Mouse (Mus musculus) urinary bladder, postnatal 14 days (tissue): Measurements from ENCODE around the gene Ankrd6.

Experiments
- DNase-seq: peaks from one replicate; pipeline ENCODE4 v3.0.0; 2021; ENCODE audit warnings: low spot score

Gene Ankrd6

DNA sequence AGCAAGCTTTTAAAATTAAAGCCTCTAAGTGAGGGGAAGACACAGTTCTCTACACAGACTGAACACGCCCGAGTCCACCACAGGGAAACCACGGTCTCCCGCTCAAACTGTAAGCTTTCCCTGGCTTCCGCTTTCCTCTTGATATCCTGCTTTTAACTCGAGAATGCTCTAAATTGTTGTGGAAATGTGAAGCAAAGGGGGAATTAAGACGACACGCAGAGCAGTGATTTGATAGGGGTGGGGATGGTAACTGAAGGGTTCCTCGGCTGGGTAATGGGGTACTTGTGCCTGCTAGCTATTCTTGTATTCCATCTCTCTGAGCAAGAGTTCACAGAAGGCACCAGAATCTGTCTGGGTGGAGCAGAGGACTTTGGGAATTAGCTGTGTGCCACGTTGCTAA, 1.9 kb downstream of the Ankrd6 start:
- no peak for DNase-seq

DNA sequence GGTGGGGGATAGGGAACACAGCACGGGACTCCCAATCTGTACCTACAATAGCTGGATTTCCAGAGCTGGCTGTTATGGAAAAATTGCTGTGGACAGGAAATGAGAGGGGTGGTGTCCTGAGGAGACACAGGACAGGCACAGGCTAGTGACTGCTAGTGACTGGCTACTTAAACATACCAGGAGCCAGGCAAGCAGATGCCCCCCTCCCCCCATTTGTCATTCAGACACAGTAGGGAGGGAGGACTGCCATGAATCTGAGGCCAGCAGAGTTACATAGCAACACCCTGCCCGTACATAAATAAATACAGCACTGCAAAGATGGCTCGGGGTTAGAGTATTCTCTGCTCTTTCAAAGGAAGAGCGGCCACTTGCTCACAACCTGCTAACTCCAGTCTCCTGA, 3.0 kb downstream of the Ankrd6 start:
- DNase-seq: no peak

DNA sequence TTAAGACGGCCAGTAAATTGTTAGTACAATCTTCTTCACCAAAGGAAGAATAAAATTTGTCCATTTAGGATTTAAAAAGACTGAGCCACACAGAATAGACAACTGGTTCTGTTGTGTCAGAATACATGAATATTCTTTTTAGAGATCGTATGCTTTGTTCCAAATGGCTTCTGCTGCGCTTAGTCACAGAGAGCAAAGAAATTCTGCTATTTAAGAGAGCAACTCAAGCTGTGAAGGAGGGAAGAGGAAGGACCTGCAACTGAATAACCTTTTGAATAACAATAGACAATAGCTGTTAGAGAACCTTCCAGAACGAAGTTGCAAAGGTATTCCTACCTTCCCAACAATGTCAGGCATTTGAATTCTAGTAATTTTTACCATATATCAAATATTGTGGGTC, 9.7 kb downstream of the Ankrd6 start:
- no peak for DNase-seq

DNA sequence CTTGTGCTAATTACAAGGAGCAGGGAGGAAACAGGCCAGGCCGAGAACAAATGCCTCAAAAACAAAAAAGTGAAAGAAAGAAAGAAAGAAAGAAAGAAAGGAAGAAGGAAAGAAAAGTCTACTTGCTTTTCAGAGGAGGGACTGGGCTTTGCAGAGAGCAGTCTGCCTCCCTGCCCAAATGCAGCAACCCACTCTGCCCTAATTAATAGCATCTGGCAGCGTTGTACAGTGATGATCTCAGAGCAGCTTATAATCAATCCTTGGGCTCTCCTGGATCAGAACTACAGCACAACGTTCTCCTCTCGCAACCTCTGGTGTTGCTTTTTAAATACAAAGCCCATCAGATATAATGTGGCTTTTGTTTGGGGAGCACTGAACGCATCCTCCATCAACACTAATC, 10.7 kb downstream of the Ankrd6 start:
- DNase-seq: no peak

DNA sequence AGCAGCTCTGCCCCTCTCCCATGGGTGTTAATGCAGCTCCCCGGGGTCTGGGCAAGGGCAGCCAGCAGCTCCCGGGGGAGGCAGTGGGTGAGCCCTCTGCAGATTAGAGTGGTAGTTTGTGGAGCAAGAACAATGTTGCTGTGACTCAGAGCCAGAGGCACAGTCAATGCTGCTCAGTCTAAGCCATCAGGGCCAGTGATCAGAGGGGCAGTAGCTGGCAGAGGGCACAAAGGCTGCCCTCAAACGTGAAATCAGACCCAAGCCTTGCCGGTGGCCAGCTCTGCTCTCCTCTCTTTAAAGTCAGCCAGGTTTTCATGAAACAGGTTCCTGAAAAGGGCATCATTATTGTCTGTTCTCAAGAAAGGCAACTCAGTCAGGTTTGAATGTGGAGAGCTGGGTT, 11.1 kb downstream of the Ankrd6 start:
- DNase-seq: no peak

DNA sequence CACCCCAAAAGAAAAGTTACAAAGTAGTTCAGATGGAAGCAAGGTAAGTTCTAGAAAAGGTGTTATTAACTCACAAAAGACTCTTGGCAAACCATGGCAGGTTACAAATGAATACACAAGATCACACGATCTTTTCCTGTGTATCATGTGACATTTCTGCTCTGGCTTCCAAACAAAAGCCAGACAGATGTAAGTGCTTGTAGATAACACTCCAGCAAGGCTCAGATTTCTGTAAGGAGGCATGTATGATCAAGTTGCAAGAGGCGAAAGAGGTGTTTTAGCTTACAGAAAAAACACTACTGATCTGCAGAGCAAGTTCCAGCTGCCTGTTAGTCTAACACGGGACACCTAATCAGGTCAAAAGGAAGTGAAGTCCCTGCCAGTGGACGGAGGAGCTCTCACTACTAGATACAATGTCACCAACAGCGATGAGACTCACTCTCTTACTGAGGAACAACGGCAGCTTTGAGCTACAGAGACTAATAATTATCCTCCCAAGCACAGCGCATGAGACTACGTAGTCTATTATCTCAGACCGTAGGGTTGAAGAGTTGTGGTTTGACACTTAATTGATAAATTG, 13.8 kb downstream of the Ankrd6 start:
- no peak for DNase-seq

- DNase-seq: no peak
These were observed 18.6 kb downstream of the Ankrd6 start for GRCm38 (mm10) chr4:32932056-32932455.

DNA sequence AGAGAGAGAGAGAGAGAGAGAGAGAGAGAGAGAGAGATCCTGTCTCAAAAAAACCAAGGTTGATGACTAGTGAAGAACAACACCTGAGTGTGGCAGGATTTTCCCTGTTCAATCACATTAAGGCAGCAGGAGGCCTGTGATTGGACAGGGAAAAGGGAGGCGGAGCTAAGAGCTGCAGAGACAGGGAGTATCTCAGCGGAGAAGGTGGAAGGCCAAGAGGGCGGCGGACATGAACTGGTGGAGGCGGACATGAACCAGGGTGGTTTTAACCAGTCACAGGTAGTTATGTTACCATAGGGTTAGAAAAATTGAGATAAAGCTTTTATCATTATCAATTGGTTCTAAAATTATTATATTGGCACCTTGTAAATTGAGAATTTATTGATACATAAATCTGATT, 20.9 kb downstream of the Ankrd6 start:
- DNase-seq: no peak

- no peak for DNase-seq
These were observed 21.8 kb downstream of the Ankrd6 start for GRCm38 (mm10) chr4:32928692-32929448.

- DNase-seq: no peak
These were observed 26.7 kb downstream of the Ankrd6 start for GRCm38 (mm10) chr4:32923891-32924294.

- DNase-seq: no peak
These were observed 27.2 kb downstream of the Ankrd6 start for GRCm38 (mm10) chr4:32923436-32923835.

DNA sequence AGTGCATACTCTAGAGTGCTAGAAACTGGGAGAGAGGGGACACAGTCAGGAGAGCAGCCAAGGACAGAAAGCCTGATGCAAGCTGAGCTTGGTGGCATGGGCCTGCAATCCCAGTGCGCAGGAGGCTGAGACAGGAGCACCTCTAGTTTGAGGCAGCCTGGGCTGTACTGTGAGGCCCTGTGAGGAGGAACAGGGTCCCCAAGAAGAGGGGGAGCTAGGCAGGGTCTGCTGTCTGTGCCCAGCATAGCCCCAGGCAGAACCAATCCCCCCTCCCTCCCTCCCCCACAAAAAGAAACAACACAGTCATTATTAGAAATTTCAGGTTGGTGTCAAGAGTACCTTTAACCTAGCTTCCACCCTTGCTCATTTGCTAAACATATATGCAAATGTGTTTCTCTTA, 27.8 kb downstream of the Ankrd6 start:
- no peak for DNase-seq

DNA sequence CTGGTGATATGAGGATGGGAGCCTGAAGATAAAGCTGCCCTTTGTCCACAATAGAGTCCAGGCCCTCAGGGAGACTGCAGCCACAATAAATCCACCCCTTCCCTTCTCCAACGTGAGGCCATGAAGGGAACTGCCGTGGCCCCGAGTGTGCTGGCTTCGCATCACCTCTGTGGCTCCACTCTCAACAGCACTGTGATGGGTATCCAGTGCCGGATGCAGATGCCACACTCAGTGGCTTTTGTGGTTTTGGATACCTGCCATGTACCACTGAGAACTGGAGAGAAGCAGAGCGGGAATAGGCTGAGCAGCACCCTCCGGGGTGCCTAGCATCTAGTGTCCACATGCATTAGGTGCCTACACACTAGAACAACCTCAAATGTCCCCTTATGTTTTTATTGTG, 29.8 kb downstream of the Ankrd6 start:
- no peak for DNase-seq

GRCm38 (mm10) chr4:32918571-32918970, 32.1 kb downstream of the Ankrd6 start:
- DNase-seq: no peak

DNA sequence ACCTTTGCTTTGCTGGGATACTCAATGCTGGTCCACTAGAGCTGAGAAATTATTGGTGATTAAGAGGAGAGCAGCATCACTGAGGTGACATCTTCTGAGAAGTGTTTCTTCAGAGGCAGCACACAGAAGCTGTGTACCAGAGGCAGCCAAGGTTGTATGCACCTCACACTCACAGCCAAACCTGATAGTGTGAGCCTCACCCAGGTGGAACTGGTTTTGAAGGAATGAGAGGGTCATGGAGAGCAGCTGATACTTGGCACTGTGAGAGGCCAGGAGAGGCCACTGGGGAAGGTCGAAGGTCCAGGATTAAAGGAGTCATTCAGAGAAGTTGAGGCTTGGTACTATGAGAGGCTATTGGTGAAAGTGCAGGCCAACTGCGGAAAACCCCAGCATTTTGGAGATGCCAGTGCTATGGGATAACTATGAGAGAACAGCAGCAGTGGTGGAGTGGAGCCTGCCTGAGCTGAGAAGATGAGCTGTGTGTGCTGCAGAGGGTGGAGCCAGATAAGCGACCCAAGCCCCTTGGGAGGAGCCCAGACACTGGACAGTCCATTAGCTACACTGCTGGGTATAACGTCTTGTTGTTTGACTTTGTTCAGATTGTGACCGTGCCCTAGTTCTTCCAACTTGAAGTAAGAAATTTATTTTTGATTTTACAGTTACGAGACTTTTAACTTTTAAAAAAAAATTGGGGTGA, 33.8 kb downstream of the Ankrd6 start:
- no peak for DNase-seq

DNA sequence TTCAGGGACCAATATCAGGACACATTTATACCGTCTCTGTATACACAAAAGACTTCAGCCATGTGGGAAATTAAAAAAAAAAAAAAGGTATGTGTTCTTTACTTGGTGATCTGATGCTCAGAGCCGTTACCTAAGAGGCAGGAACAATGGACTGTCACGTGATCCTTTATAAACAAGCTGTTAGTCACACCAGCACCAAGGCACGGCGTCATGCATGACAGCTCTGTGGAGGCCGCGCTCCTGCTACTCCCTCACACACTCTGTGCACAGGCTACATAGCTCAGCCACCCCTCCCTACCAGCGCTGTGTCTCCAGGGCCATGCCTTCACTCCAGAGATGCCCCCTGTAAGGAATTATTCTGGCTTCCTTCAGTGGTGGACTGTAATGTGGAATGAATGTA, 34.7 kb downstream of the Ankrd6 start:
- DNase-seq: peak; percentile 5

DNA sequence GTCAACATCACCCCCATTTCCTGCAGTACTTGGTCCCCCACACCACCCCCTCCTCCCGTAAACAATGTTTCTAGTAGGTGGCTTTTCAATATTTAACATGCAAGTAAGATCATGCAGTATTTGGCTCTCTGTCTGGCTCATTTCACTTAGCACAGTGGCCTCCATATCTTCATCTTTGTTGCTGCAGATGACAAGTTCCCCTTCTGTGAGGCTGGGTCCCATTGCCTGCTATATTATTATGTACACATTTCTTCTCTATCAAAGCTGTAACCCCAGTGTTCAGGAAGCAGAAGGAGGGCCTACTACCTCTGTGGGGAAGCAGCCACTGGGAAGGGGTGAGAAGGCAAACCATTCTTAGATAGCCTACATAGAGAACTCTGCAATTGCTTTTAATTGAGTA, 40.6 kb downstream of the Ankrd6 start:
- DNase-seq: no peak

DNA sequence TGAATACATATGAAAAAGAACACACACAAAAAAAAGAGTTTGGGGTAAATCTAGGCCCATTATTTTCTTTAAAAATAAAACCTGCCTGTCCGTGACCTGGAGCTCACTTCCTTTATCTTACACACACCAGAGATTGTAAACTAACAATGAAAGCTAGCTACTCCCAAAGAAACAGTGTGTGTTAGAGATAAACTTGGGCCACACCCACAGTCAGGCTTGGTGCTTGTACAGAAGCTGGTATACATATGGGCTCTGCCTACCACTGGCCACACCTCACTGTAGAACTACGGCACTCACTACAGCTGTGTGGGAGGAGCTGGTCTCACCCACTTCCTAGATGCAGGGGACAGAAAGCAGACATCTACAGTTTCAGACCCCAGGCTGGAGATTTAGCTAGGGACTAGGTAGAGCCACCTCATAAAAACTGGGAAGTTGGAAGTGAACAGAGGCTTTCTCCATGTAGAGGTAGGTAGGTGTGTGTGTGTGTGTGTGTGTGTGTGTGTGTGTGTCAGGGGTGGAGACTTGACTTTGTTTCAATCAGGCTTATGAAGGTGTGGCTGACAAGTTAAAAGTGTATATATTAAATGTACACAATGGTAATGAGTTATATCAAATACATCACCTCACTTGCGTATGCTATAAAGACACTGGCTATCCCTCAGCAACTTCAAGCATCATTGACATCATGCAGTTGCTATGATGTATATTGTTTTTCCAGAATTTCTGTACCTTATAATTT, 41.2 kb downstream of the Ankrd6 start:
- DNase-seq: no peak

DNA sequence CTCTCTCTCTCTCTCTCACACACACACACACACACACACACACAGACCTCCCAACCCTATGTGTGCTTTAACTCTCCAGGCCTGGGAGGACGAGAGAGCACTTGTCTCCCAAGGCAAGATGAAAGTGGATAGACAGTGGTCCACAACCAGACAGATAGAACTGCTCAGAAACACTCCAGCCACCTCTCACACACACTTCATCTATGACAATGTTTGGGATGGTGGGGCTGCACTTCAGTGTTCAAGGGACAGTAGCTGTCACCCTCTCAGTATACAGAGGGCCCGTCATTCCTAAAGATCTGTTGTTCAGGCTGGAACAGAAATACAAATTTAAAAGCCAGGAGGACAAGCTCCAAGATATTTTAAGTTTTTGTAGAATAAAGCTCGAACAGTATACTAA, 43.0 kb downstream of the Ankrd6 start:
- no peak for DNase-seq

DNA sequence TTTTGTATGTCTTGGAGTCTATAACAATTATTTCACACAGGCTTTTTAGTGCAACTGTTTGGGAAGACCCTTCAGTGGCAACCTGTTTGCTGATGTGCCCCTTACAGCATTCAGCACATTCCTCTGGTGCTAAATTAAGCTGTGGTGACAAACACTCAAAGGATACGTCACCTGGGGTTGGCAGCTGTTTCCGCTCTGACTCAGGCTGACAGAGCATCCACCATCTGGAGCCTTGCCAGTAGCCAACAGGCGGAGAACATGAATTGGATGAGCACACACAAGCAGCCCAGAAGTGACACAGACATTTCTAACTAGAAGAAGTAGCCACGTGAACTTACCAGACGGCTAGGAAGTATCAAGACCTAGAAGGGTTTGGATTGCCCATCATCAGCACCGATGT, 44.0 kb downstream of the Ankrd6 start:
- DNase-seq: peak; percentile 34

GRCm38 (mm10) chr4:32905913-32906312, 44.7 kb downstream of the Ankrd6 start:
- DNase-seq: no peak

- DNase-seq: no peak
These were observed 45.3 kb downstream of the Ankrd6 start for GRCm38 (mm10) chr4:32905381-32905780.

DNA sequence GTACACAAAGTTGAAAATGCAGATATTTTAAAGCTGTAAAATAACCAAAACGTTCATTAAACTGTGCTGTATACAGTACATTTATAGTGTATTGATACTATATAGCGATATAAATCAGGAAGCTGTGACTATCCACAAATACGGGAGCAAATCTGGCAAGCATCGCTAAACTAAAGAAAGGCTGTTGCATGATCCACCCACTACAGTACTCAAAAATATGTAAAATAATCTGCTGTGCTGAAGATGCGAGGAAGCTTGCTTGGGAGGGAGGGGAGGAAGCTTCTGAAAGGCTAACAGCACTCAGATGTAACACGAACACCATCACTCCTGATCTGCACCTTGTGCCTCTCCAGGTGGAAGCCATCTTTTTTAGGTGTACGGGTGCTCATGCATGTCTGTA, 46.8 kb downstream of the Ankrd6 start:
- DNase-seq: no peak
